22 mouse cellular contexts compared by ENCODE assay signal in the genomic region with DNA sequence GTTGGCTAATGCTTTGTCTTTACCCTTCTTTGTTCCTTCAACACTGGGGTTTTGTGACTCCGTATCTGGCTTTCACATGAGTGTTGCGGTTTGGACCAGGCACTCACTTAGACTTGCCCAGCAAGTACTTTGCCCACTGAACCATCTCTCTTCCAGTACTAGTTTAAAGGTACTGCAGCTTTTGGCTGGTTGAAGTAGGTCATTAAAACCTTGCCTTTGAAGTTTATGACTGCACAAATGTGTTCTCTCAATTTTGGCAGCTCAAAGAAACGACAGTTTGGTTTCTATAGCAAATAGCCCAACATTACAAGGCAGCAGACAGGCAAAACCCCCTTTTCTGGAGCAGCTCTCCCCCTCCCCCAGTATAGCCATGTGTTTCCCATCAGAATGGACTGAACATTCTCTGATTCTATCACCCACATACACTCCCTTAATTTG. TPM values are rescaled to one million over a fixed set of nuclear protein-coding genes. Genes with fewer than 3 reads are reported as not detected.
DNase-seq lines count a peak whose midpoint lies in the region; ATAC-seq and TF ChIP-seq lines count a peak whose summit lies in the region.
"Had no signal": no experiment of that assay in that cellular context is flagged by ENCODE, and none has a peak within 500 bp of the region (broad histone marks: within the 10 kb centered on the region; RNA-seq: fewer than 3 reads in every experiment).

No protein-coding gene starts in this region.

- H3K27me3 ChIP-seq in kidney, adult 2 months (replicated peaks; ENCODE audit: control insufficient read depth, insufficient read depth, low read length): no peaks in the 10 kb centered on the region
- H3K27me3 ChIP-seq in limb, embryonic 11.5 days (ENCODE audit: control insufficient read depth, insufficient read depth, low read length): no peaks in the 10 kb centered on the region
- H3K27me3 ChIP-seq: embryonic facial prominence, embryonic 15.5 days; forebrain, embryonic 12.5 days; heart, embryonic 12.5 days; hindbrain, embryonic 15.5 days; liver, embryonic 12.5 days; midbrain, embryonic 12.5 days; neural tube, embryonic 13.5 days had no signal

- WGBS in kidney, adult 2 months: 42% methylated on average over 3 of the region's 3 CpGs
- 49% methylated on average over 3 of the region's 3 CpGs for WGBS in limb, embryonic 11.5 days

- no peak overlapping the region for H3K4me2 ChIP-seq in limb, embryonic 11.5 days (ENCODE audit: low read depth, severe bottlenecking)
- H3K4me2 ChIP-seq: embryonic facial prominence, embryonic 15.5 days; forebrain, embryonic 12.5 days; heart, embryonic 12.5 days; hindbrain, embryonic 15.5 days; liver, embryonic 12.5 days; lung, embryonic 14.5 days; midbrain, embryonic 12.5 days; neural tube, embryonic 13.5 days had no signal

- no peaks in the 10 kb centered on the region for H3K36me3 ChIP-seq in kidney, adult 2 months (ENCODE audit: control insufficient read depth, insufficient read depth, low read length)
- H3K36me3 ChIP-seq in limb, embryonic 11.5 days (ENCODE audit: control insufficient read depth, insufficient read depth, low read length): no peaks in the 10 kb centered on the region
- H3K36me3 ChIP-seq: embryonic facial prominence, embryonic 15.5 days; forebrain, embryonic 12.5 days; heart, embryonic 12.5 days; hindbrain, embryonic 15.5 days; liver, embryonic 12.5 days; midbrain, embryonic 12.5 days; neural tube, embryonic 13.5 days had no signal

- H3K4me1 ChIP-seq in kidney, adult 2 months (ENCODE audit: control insufficient read depth, insufficient read depth, low read length): peaks cover 2% of the 10 kb centered on the region; the same call in 1 of the 2 replicates
- H3K4me1 ChIP-seq in limb, embryonic 11.5 days (ENCODE audit: control insufficient read depth, insufficient read depth, low read length): no peaks in the 10 kb centered on the region
- H3K4me1 ChIP-seq: embryonic facial prominence, embryonic 15.5 days; forebrain, embryonic 12.5 days; heart, embryonic 12.5 days; hindbrain, embryonic 15.5 days; liver, embryonic 12.5 days; midbrain, embryonic 12.5 days; neural tube, embryonic 13.5 days had no signal

- H3K4me3 ChIP-seq in kidney, adult 2 months (ENCODE audit: insufficient read depth, low read depth, low read length): no peak overlapping the region
- H3K4me3 ChIP-seq in limb, embryonic 11.5 days (ENCODE audit: low read depth, low read length): no peak overlapping the region
- H3K4me3 ChIP-seq: embryonic facial prominence, embryonic 15.5 days; forebrain, embryonic 12.5 days; heart, embryonic 12.5 days; hindbrain, embryonic 15.5 days; liver, embryonic 12.5 days; midbrain, embryonic 12.5 days; neural tube, embryonic 13.5 days had no signal

- DNase-seq in kidney, adult 2 months: peak; percentile 48
- no peak for DNase-seq in kidney, adult 11 months
- peak; percentile 10 for DNase-seq in R1 (ENCODE audit: low read depth, low spot score)
- peak; percentile 24 for DNase-seq in hindlimb bud, embryonic 11.5 days (ENCODE audit: extremely low spot score, low read depth, low spot score)
- peak; percentile 49 for DNase-seq in limb, embryonic 11.5 days (ENCODE audit: low spot score)
- DNase-seq in adrenal gland, adult 8-10 months: no peak
- DNase-seq in gastrocnemius, adult 8-10 months (ENCODE audit: low spot score in 2 of 2): no peak
- DNase-seq: adrenal gland, adult 2 months; cerebellum, adult 2 months; gastrocnemius, postnatal 36 days; lung, embryonic 14.5 days; lung, postnatal 4 days; right cerebral cortex, postnatal 4 days; thymus, postnatal 25 days had no signal

- no peaks in the 10 kb centered on the region for H3K9me3 ChIP-seq in limb, embryonic 11.5 days (ENCODE audit: control insufficient read depth, low read length)
- H3K9me3 ChIP-seq: embryonic facial prominence, embryonic 15.5 days; forebrain, embryonic 12.5 days; heart, embryonic 12.5 days; hindbrain, embryonic 15.5 days; liver, embryonic 12.5 days; midbrain, embryonic 12.5 days; neural tube, embryonic 13.5 days had no signal

- TF ChIP-seq POLR2A in kidney, adult 2 months (IDR thresholded peaks at IDR 0.05; ENCODE audit: low read depth, low read length): no peak

- no peak overlapping the region for H3K9ac ChIP-seq in limb, embryonic 11.5 days (ENCODE audit: low read length)
- H3K9ac ChIP-seq: embryonic facial prominence, embryonic 15.5 days; forebrain, embryonic 12.5 days; heart, embryonic 12.5 days; hindbrain, embryonic 15.5 days; liver, embryonic 12.5 days; lung, embryonic 14.5 days; midbrain, embryonic 12.5 days; neural tube, embryonic 13.5 days had no signal

- no peak for TF ChIP-seq CTCF in kidney, adult 2 months (conservative IDR thresholded peaks at IDR 0.05; ENCODE audit: insufficient read depth, insufficient read length, low read depth, low read length)

- no peak overlapping the region for H3K27ac ChIP-seq in kidney, adult 2 months (ENCODE audit: insufficient read depth, low read depth, low read length)
- H3K27ac ChIP-seq in limb, embryonic 11.5 days (replicated peaks; ENCODE audit: low read depth, low read length): no peak overlapping the region
- H3K27ac ChIP-seq: embryonic facial prominence, embryonic 15.5 days; forebrain, embryonic 12.5 days; hindbrain, embryonic 15.5 days; liver, embryonic 12.5 days; midbrain, embryonic 12.5 days; neural tube, embryonic 13.5 days had no signal

- ATAC-seq in limb, embryonic 11.5 days (ENCODE audit: insufficient number of reproducible peaks, low FRiP score, low TSS enrichment, low read depth): no peak
- ATAC-seq: liver, embryonic 12.5 days had no signal

RNA-seq across cellular contexts. Expression of gene Il1r1, which starts 18.7 kb away (rescaled TPM):
- polyA plus RNA-seq in kidney, adult 2 months (2012; rRNA removed): 3.3 and 3.4 TPM in 2 replicates
- 1.8 and 2.0 TPM in 2 replicates for polyA plus RNA-seq in limb, embryonic 11.5 days (2014; fragmentation: Nextera tagmentation; extraction: Ambion mirVana)
- total RNA-seq in adrenal gland, adult 8-10 months (2022): 1 to 10 TPM; 4.2 to 5.5 (median 4.9) TPM
- 1 to 10 TPM; 1.3 to 3.0 (median 2.0) TPM for total RNA-seq in gastrocnemius, adult 8-10 months (2022)
- total RNA-seq: CH12.LX had no signal

Comparison
In these comparisons a context has a peak if more than half of its experiments do, and no peak if none do; other contexts are left out.
1. DNase-seq: peak in kidney, adult 2 months (single experiment), R1 (single experiment), hindlimb bud, embryonic 11.5 days (single experiment) and limb, embryonic 11.5 days (single experiment); none in kidney, adult 11 months (single experiment), adrenal gland, adult 8-10 months (single experiment) and gastrocnemius, adult 8-10 months (0 of 2).